Mouse (Mus musculus): ENCODE results near the gene Alkbh4.

DNA sequence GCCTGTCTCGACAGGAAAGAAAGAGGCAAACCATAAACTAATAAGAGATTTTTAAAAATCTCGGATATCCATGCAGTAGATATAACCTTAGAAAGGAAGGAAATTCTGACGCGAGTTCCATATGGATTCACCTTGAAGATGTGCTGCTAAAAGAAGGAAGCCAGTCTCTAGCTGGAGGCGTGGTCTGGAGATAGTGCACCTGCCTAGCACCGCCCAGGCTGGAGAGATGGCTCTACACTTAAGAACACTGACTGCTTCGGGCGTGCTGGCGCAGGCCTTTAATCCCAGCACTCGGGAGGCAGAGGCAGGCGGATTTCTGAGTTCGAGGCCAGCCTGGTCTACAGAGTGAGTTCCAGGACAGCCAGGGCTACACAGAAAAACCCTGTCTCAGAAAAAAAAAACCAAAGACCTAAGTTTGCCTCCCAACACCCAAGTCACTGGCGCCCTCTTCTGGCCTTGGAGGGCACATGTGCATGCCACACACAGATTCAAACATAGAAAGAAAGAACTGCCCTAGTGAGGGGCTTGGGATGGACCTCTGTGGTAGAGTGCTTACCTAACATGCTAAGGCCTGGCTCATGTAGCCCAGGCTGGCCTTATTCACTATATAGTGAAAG lies 1.8 kb downstream of the Alkbh4 start:
- no peak for TF ChIP-seq POLR2A (IDR thresholded peaks at IDR 0.05; ENCODE audit: insufficient read depth, low read depth, low read length)
- TF ChIP-seq CTCF (IDR thresholded peaks at IDR 0.05; ENCODE audit: insufficient read depth, low read depth, low read length): 0 out of 2 replicates have a peak, but pooled peaks have one; percentile 28

Data from olfactory bulb, adult 2 months (tissue).